Mouse (Mus musculus) forebrain, embryonic 16.5 days (tissue): ENCODE data around the gene Ece1. TPM values are rescaled to one million over a fixed set of nuclear protein-coding genes. Genes with fewer than 3 reads are reported as not detected.
A peak's percentile ranks its signal among the peaks of the same experiment; 100 is the strongest.

Source experiments
- ATAC-seq: fragments of 200-750 bp; cut with Nextera tagmentation; 2 replicates; pipeline ENCODE4 v1.8.0; 2017; ENCODE audit warnings: mild to moderate bottlenecking, moderate library complexity
- H3K27ac ChIP-seq: fragments of 300-500 bp; sonication (generic); 2 replicates; pipeline ENCODE4 v1.5.1; 2014; ENCODE audit warnings: low read length, control low read depth
- H3K27me3 ChIP-seq: fragments of 300-500 bp; sonication (generic); replicated peaks from 2 replicates; pipeline ENCODE4 v1.6.1; 2014; ENCODE audit warnings: low read length; ENCODE audit not compliant: control insufficient read depth, insufficient read depth
- H3K36me3 ChIP-seq: fragments of 300-500 bp; sonication (generic); 2 replicates; pipeline ENCODE4 v1.6.1; 2014; ENCODE audit not compliant: control insufficient read depth, insufficient read depth
- H3K4me1 ChIP-seq: fragments of 300-500 bp; sonication (generic); replicated peaks from 2 replicates; pipeline ENCODE4 v1.6.1; 2014; ENCODE audit warnings: low read length; ENCODE audit not compliant: control insufficient read depth, insufficient read depth
- H3K4me2 ChIP-seq: fragments of 300-500 bp; sonication (generic); 2 replicates; pipeline ENCODE4 v1.6.1; 2014; ENCODE audit warnings: mild to moderate bottlenecking, low read length, control low read depth
- H3K4me3 ChIP-seq: fragments of 300-500 bp; sonication (generic); replicated peaks from 2 replicates; pipeline ENCODE4 v1.5.1; 2014; ENCODE audit warnings: mild to moderate bottlenecking, low read length, control low read depth
- H3K9ac ChIP-seq: fragments of 300-500 bp; sonication (generic); replicated peaks from 2 replicates; pipeline ENCODE4 v1.6.1; 2014; ENCODE audit warnings: low read depth, low read length, control low read depth
- H3K9me3 ChIP-seq: fragments of 300-500 bp; sonication (generic); 2 replicates; pipeline ENCODE4 v1.6.1; 2016; ENCODE audit warnings: low read length; ENCODE audit not compliant: control insufficient read depth
- WGBS: fragments of 180-500 bp; shearing (Covaris S2); extraction: QIAGEN DNeasy Blood & Tissue Kit; methylation state at CpG from one replicate; pipeline ENCODE4 v1.1.7; 2014; 5-methylcytosine and 5-hydroxymethylcytosine counted together
- polyA plus RNA-seq: library from polyadenylated mRNA; unstranded; fragments of >200 nt; fragmentation: Nextera tagmentation; extraction: Ambion mirVana; gene quantifications from 2 replicates; pipeline ENCODE4 v1.2.1, GENCODE M21; 2015

Gene Ece1
- polyA plus RNA-seq, 1 experiment from 2014 or later, result 16.3 TPM

- no peaks in the 10 kb centered on the region for H3K36me3 ChIP-seq
- WGBS, result 23% methylated on average over 4 of the region's 4 CpGs
- H3K27me3 ChIP-seq, result no peaks in the 10 kb centered on the region
- no peak overlapping the region for H3K4me2 ChIP-seq
- no peak overlapping the region for H3K4me3 ChIP-seq
- H3K9ac ChIP-seq, result no peak overlapping the region
- no peak for ATAC-seq
- H3K27ac ChIP-seq, result no peak overlapping the region
- peaks cover 16% of the 10 kb centered on the region for H3K4me1 ChIP-seq
- H3K9me3 ChIP-seq, result no peaks in the 10 kb centered on the region
Measured at GRCm38 (mm10) chr4:137925176-137925575, 63.1 kb downstream of the Ece1 start.

- whole genome bisulfite sequencing, result 66% methylated on average over 14 of the region's 14 CpGs
Measured at GRCm38 (mm10) chr4:137926161-137926560, 64.1 kb downstream of the Ece1 start.

GRCm38 (mm10) chr4:137927136-137927535, 65.1 kb downstream of the Ece1 start:
- Histone ChIP-seq H3K9ac (no peak overlapping the region), H3K27ac (no peak overlapping the region), H3K4me2 (no peak overlapping the region), H3K36me3 (no peaks in the 10 kb centered on the region), H3K9me3 (no peaks in the 10 kb centered on the region), H3K4me3 (no peak overlapping the region), H3K27me3 (no peaks in the 10 kb centered on the region), H3K4me1 (peaks cover 26% of the 10 kb centered on the region)
- ATAC-seq, result no peak
- 83% methylated on average over 7 of the region's 7 CpGs for WGBS

More at GRCm38 (mm10) chr4:137926161-137926560, 64.1 kb downstream of the Ece1 start:
- Histone ChIP-seq H3K27ac (no peak overlapping the region), H3K4me1 (peaks cover 21% of the 10 kb centered on the region), H3K27me3 (no peaks in the 10 kb centered on the region), H3K36me3 (no peaks in the 10 kb centered on the region), H3K9me3 (no peaks in the 10 kb centered on the region), H3K4me3 (no peak overlapping the region), H3K4me2 (no peak overlapping the region), H3K9ac (no peak overlapping the region)
- no peak for ATAC-seq

GRCm38 (mm10) chr4:137927741-137928535, 65.9 kb downstream of the Ece1 start:
- peaks cover 29% of the 10 kb centered on the region for H3K4me1 ChIP-seq
- no peak overlapping the region for H3K27ac ChIP-seq
- H3K36me3 ChIP-seq, result no peaks in the 10 kb centered on the region
- H3K4me2 ChIP-seq, result no peak overlapping the region
- no peak for ATAC-seq
- H3K4me3 ChIP-seq, result no peak overlapping the region
- no peak overlapping the region for H3K9ac ChIP-seq
- H3K9me3 ChIP-seq, result no peaks in the 10 kb centered on the region
- WGBS, result 90% methylated on average over 12 of the region's 12 CpGs
- no peaks in the 10 kb centered on the region for H3K27me3 ChIP-seq

GRCm38 (mm10) chr4:137928813-137929212, 66.8 kb downstream of the Ece1 start:
- no peak for ATAC-seq
- H3K4me3 ChIP-seq, result no peak overlapping the region
- H3K27me3 ChIP-seq, result no peaks in the 10 kb centered on the region
- H3K27ac ChIP-seq, result no peak overlapping the region
- 82% methylated on average over 1 of the region's 1 CpGs for WGBS
- H3K9me3 ChIP-seq, result no peaks in the 10 kb centered on the region
- H3K36me3 ChIP-seq, result no peaks in the 10 kb centered on the region
- H3K4me2 ChIP-seq, result no peak overlapping the region
- H3K4me1 ChIP-seq, result peaks cover 29% of the 10 kb centered on the region
- H3K9ac ChIP-seq, result no peak overlapping the region

- H3K36me3 ChIP-seq, result no peaks in the 10 kb centered on the region
- no peak overlapping the region for H3K4me2 ChIP-seq
- WGBS, result 81% methylated on average over 15 of the region's 15 CpGs
- no peak overlapping the region for H3K4me3 ChIP-seq
- no peak overlapping the region for H3K27ac ChIP-seq
- H3K9ac ChIP-seq, result no peak overlapping the region
- peaks cover 29% of the 10 kb centered on the region for H3K4me1 ChIP-seq
- H3K27me3 ChIP-seq, result no peaks in the 10 kb centered on the region
- H3K9me3 ChIP-seq, result no peaks in the 10 kb centered on the region
- no peak for ATAC-seq
Measured at GRCm38 (mm10) chr4:137929341-137930016, 67.4 kb downstream of the Ece1 start.

GRCm38 (mm10) chr4:137930500-137931008, 68.5 kb downstream of the Ece1 start:
- H3K4me3 ChIP-seq, result no peak overlapping the region
- no peaks in the 10 kb centered on the region for H3K27me3 ChIP-seq
- peak overlapping the region; percentile 29 for H3K4me2 ChIP-seq
- H3K4me1 ChIP-seq, result peaks cover 23% of the 10 kb centered on the region
- H3K36me3 ChIP-seq, result no peaks in the 10 kb centered on the region
- H3K27ac ChIP-seq, result no peak overlapping the region
- H3K9me3 ChIP-seq, result no peaks in the 10 kb centered on the region
- no peak for ATAC-seq
- H3K9ac ChIP-seq, result no peak overlapping the region
- WGBS, result 11% methylated on average over 9 of the region's 9 CpGs

GRCm38 (mm10) chr4:137931009-137931757, 69.1 kb downstream of the Ece1 start:
- H3K4me1 ChIP-seq, result peaks cover 18% of the 10 kb centered on the region
- 8% methylated on average over 18 of the region's 18 CpGs for WGBS
- no peak overlapping the region for H3K4me3 ChIP-seq
- no peaks in the 10 kb centered on the region for H3K27me3 ChIP-seq
- ATAC-seq, result peak; percentile 76
- peak overlapping the region; percentile 74 for H3K27ac ChIP-seq
- H3K36me3 ChIP-seq, result no peaks in the 10 kb centered on the region
- H3K4me2 ChIP-seq, result peak overlapping the region; percentile 29
- H3K9ac ChIP-seq, result peak overlapping the region; percentile 15; the same call in 1 of the 2 replicates
- no peaks in the 10 kb centered on the region for H3K9me3 ChIP-seq
